Mouse (Mus musculus) liver, adult (tissue): ENCODE data around the gene Tk2.
"Not testable (repeated sequence)": the region's sequence is repeated elsewhere in the genome, so short reads cannot be mapped to it uniquely, and the experiment has no call there.

Source experiments
- GATA4 ChIP-seq: IDR thresholded peaks from 2 replicates; pipeline ENCODE4 v1.6.1; 2014; ENCODE audit warnings: mild to moderate bottlenecking, low read length; ENCODE audit not compliant: insufficient replicate concordance

Tk2 gene

GRCm38 (mm10) chr8:104248276-104248675 is at the start of gene Tk2:
Gene Tk2, minus strand, starts transcription at chr8:104248558.
- TF ChIP-seq GATA4: no peak

DNA sequence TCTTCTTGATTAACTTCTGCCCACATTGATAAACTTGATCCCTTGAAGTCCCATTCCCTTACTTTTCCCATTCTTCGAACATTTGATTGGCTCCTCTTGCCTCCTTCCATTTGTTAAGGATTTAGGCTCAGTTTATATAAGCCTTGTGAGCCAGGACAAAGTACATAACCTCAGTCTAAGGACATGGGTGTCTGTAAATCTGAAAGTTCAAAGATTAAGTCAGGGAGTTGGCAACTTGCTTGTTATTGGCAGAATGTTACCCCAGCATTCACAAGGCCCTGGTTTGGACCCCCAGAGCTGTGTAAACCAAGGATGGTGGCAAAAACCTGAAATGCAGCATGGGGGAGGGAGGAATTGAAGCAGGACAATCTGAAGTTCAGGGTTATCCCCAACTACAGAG is 46.0 kb upstream of the Tk2 start:
- no peak for TF ChIP-seq GATA4

DNA sequence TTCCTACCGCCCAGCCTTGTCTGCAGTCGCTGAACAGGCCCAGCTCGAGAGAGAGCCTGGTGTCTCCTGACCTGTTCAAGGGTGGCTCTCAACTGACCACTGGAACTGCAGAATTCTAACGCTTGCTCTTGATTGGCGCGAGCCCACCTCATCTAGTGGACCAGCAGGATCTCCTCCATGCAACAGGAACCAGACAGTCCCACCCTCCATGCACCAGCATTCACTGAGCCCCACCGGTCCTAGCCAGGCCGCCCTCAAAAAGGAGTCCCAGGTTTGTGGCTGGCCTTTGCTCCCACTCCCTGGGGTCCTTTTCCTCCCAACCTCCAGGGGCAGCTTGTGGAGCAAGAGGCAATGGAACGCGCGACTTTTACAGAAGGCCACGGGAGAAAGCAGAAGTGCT is 44.7 kb upstream of the Tk2 start, which contains the start of gene Cmtm2a:
TSS of gene Cmtm2a (minus strand) at position 101 of the 400 bp plus-strand sequence.
- not testable (repeated sequence) for TF ChIP-seq GATA4

GRCm38 (mm10) chr8:104268937-104269440 is 20.6 kb upstream of the Tk2 start:
- no peak for TF ChIP-seq GATA4

- no peak for TF ChIP-seq GATA4
Observed at GRCm38 (mm10) chr8:104268368-104268767, 20.0 kb upstream of the Tk2 start.

GRCm38 (mm10) chr8:104253016-104253415 is 4.7 kb upstream of the Tk2 start:
- TF ChIP-seq GATA4: no peak

DNA sequence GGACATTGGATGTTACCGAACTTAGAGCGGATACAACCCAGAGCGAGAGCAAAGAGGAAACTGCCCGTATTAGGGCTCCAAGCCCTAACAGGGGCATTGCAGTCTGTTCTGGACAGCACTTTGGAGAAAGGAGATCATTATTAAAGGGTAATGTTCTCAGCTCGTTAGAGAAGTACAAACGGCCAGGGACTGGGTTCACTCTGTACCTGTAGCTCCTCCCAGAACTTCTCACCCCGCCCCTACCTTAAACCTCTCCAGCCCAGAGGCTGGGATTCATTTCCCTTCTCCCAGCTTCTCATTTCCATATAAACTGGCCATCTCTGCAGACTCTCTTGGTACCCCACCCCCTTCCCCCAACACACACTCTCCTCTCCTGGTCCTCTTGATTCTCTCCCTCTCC is 3.1 kb upstream of the Tk2 start:
- no peak for TF ChIP-seq GATA4

GRCm38 (mm10) chr8:104250439-104251367 is 2.3 kb upstream of the Tk2 start, which contains the start of gene Cklf:
Gene Cklf, plus strand, starts transcription at chr8:104250861.
- TF ChIP-seq GATA4: no peak; the same call in 1 of the 2 replicates

DNA sequence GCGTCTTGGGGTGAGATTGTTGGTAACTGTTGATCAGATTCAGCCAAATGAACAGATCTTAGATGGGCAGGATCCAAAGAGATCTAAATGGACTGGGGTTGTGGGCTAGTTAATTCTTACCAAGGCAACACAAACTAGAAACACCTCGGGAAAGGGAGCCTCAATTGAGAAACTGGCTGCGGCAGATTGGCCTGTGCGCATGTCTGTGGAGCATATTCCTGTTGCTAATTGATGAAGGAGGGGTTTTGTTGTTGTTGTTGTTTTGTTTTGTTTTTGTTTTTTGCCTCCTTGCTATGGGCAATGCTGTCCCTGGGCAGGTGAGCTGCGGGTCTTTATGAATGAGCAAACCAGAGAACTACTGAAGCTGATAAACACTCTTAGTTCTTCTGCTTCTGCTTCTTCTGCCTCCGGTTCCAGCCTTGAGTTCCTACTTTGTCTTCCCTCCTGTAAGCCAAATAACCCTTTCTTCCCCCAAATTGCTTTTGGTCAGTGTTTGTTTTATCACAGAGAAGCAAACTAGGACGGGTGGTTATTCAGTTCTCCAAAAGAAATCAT is 1.2 kb upstream of the Tk2 start:
- TF ChIP-seq GATA4: no peak

- TF ChIP-seq GATA4: no peak
Observed at GRCm38 (mm10) chr8:104247908-104248275, 466 bp downstream of the Tk2 start.

DNA sequence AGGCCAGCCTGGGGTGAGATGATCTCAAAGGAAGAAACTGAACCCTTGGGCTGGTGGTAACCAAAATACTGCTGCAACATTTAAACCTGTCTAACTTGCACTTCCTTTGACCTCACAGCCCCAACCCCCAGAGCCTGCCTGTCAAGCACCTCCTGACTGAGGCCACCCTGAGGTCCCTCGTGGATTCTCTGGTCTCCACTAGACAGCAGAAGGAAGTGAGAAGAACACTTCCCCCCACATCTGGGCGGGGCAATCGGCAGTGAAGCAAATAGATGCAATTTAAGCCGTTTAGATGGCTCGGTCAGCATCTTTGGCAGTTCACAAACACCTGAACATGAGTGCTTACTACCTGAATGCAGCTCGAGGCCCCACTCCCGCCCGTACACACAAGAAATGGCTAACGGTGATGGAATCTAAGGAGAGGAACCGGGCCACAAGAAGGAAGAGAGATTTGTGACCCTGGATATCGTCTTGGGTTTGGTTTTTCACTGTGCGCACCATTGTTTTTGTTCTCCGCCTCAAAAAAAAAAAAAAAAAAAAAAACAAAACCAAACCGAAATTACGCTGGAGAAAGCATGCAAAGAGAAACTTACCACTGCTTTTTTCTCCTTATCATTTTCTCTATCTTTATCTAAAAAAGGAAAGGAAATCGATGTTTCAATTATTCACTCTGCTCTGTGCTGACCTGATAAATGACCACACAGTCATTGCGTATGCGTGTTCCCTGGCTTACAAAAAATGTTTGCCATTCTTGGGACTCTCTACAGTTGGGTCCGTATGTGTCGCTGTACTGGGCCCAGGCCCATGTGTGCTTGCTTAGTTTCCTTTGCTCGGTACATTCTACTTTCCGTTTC is 1.1 kb downstream of the Tk2 start:
- no peak for TF ChIP-seq GATA4

GRCm38 (mm10) chr8:104246621-104247020 is 1.7 kb downstream of the Tk2 start:
- no peak for TF ChIP-seq GATA4

GRCm38 (mm10) chr8:104242038-104242644 is 6.2 kb downstream of the Tk2 start:
- TF ChIP-seq GATA4: no peak

DNA sequence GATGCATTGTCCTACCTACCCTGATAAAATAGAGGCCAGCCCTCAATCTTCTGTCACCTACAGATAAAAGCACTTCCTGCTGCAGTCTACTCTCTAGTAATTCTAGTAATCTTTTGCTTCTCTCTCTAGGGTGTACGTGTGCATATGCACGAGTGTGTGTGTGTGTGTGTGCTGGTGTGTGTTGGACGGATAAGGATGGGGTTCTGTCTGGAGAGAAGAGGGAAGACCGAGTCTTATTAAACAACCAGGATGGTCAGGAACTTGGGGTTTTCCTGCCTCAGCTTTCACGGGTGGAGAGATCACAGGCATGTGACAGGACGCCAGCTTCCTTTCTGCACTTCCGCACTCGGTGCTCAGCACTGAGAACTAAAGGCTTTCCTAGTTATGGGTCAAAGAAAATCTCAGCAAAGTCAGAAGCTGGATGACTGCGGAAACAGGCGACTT is 8.9 kb downstream of the Tk2 start:
- no peak for TF ChIP-seq GATA4

DNA sequence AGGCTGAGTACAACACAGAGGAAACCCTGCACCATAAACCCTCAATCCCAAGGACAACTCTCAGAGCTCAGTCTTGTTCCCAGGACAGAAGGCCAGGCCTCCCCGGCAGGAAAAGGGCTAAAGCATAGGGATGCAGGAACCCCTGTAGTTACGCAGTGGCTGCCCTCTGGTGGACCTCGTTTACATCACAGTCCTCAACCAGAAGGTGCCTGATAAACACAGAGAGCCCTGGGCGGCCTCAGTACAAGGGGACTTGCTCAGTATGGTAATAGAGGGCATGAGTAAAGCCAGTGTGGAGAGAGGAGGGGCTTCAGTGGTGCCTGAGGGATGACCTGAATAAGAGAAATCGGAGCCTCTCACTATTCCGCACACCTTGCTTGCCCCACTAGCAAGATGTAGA is 13.8 kb downstream of the Tk2 start:
- TF ChIP-seq GATA4: no peak

- no peak for TF ChIP-seq GATA4
Observed at GRCm38 (mm10) chr8:104232919-104233318, 15.4 kb downstream of the Tk2 start.
